Mouse (Mus musculus) G1E (cell line): ENCODE results near the gene Rmnd5a. TPM values are rescaled to one million over a fixed set of nuclear protein-coding genes. Genes with fewer than 3 reads are reported as not detected.
A peak's percentile ranks its signal among the peaks of the same experiment; 100 is the strongest.

ENCODE experiments used
- ATAC-seq: 2 replicates; pipeline ENCODE4 v1.8.0; 2016; ENCODE audit warnings: mild to moderate bottlenecking; ENCODE audit not compliant: insufficient number of reproducible peaks, poor library complexity, low FRiP score, severe bottlenecking; ENCODE audit errors: extremely low read depth
- DNase-seq: peaks from one replicate; pipeline ENCODE4 v3.0.0; 2012; ENCODE audit warnings: low spot score
- H3K27me3 ChIP-seq: 2 replicates; pipeline ENCODE4 v1.6.1; 2012; ENCODE audit warnings: mild to moderate bottlenecking, low read length, inconsistent platforms; ENCODE audit not compliant: insufficient read depth
- H3K36me3 ChIP-seq: replicated peaks from 2 replicates; pipeline ENCODE3; 2012; ENCODE audit warnings: mild to moderate bottlenecking, inconsistent platforms
- H3K4me1 ChIP-seq: 2 replicates; pipeline ENCODE4 v1.6.1; 2012; ENCODE audit warnings: low read depth, low read length, inconsistent platforms, mixed read lengths; ENCODE audit not compliant: insufficient read depth
- H3K4me3 ChIP-seq: 2 replicates; pipeline ENCODE4 v1.5.1; 2012; ENCODE audit warnings: low read depth, mild to moderate bottlenecking, inconsistent platforms, low read length, moderate library complexity, mixed read lengths
- H3K9me3 ChIP-seq: replicated peaks from 2 replicates; pipeline ENCODE4 v1.6.1; 2012; ENCODE audit warnings: inconsistent platforms
- CTCF ChIP-seq: IDR thresholded peaks from 2 replicates; pipeline ENCODE4 v1.5.1; 2012; ENCODE audit warnings: low read depth, low read length, inconsistent platforms, mixed read lengths
- GATA1 ChIP-seq: IDR thresholded peaks from 2 replicates; pipeline ENCODE4 v1.6.1; 2012; ENCODE audit warnings: borderline replicate concordance, low read length, inconsistent platforms, mixed read lengths
- GATA2 ChIP-seq: IDR thresholded peaks from 2 replicates; pipeline ENCODE4 v1.6.1; 2012; ENCODE audit warnings: low read depth, low read length, inconsistent platforms, borderline replicate concordance
- POLR2AphosphoS5 ChIP-seq: IDR thresholded peaks from 2 replicates; pipeline ENCODE4 v1.6.1; 2012; ENCODE audit warnings: low read depth, low read length, inconsistent platforms; ENCODE audit not compliant: insufficient replicate concordance
- TAL1 ChIP-seq: conservative IDR thresholded peaks from 2 replicates; pipeline ENCODE4 v1.6.1; 2012; ENCODE audit warnings: low read depth, low read length, inconsistent platforms, mixed read lengths
- polyA plus RNA-seq: library from polyadenylated mRNA; stranded (reverse); fragments of >175 nt; gene quantifications from 2 replicates; pipeline ENCODE4 v1.2.3, GENCODE M21; 2012
- total RNA-seq, 2 experiments: library from RNA; stranded (forward) in 1 of 2; stranded (reverse) in 1 of 2; fragments of 200-1000 nt in 1 of 2; fragments of >200 nt in 1 of 2; fragmentation: Nextera tagmentation in 1 of 2; gene quantifications; 2 replicates each; pipeline ENCODE4 v1.2.3; 2014 to 2017

Rmnd5a gene
- total and polyA plus RNA-seq, 3 experiments, result 7.4 to 89.4 (median 65.9) TPM

DNA sequence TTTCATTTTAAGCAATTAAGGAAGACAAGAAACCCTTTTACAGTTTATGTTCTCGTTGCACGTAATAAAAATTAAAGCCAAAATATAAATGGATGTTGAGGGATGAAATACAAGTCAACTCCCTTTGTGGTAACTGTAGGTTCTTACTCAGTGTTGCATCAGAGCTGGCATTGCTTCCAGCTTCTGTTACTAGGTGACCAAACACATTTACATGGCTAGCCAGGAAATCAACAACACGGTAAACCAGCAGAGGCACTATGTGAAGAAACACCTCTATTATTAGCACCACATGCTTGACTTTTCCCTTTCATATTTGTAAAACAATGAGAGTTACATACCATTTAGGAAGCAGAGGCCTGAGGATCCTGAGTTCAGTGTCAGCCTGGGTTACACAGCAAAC is 21.6 kb downstream of the Rmnd5a start:
- ATAC-seq, result no peak
- Histone ChIP-seq H3K36me3 (peaks cover 42% of the 10 kb centered on the region), H3K4me3 (no peak overlapping the region), H3K27me3 (no peaks in the 10 kb centered on the region), H3K4me1 (0 out of 2 replicates have a peak, but pooled peaks cover 2% of the 10 kb centered on the region), H3K9me3 (no peaks in the 10 kb centered on the region)
- TF ChIP-seq CTCF, result no peak
- TF ChIP-seq GATA2, result no peak
- TF ChIP-seq POLR2AphosphoS5, result no peak
- no peak for TF ChIP-seq TAL1
- TF ChIP-seq GATA1, result no peak
- no peak for DNase-seq

DNA sequence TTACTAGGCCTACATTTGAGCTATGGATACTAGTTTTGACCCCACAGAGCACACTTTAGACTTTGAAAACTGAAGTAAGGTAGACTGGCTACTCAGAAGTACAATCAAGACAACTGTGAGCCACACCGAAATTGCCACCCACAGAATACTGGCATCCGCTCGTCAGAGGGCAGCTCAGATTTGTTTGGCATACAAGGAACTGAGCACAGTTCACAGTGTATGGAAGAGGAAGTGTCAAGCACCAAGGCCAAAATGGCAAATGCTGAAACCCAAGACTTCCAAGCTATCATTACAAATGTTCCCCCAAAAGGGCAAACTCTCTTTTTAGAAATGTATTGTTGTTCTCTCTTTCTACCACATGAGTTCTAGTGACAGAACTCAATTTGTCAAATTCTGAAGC is 25.0 kb downstream of the Rmnd5a start:
- Histone ChIP-seq H3K27me3 (no peaks in the 10 kb centered on the region), H3K36me3 (peaks cover 41% of the 10 kb centered on the region), H3K9me3 (no peaks in the 10 kb centered on the region), H3K4me3 (no peak overlapping the region), H3K4me1 (0 out of 2 replicates have a peak, but pooled peaks cover 2% of the 10 kb centered on the region)
- ATAC-seq (no peak), DNase-seq (no peak)
- TF ChIP-seq GATA2, result no peak
- TF ChIP-seq GATA1, result no peak
- TF ChIP-seq POLR2AphosphoS5, result no peak
- TF ChIP-seq TAL1, result no peak
- TF ChIP-seq CTCF, result no peak

DNA sequence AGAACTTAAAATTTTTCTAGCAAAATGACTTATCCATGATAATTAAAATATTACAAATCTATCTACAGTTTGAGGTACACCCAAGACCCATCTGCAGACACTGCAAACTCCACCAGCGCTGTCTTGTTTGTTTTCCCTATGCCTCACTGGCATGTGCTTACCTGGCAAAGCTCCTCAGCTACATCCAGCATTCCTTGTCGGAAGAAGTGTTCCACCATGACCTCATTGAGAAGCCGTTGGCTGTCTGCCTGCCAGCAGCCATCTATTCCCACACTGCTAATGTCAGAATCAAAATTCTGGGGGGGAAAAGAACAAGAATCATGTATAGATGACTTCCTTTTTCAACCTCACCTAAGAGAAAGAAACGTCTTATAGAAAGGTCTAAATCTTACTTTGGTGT is 25.8 kb downstream of the Rmnd5a start:
- H3K27me3 ChIP-seq, result no peaks in the 10 kb centered on the region
- H3K4me3 ChIP-seq, result no peak overlapping the region
- no peaks in the 10 kb centered on the region for H3K9me3 ChIP-seq
- peaks cover 5% of the 10 kb centered on the region; the same call in 1 of the 2 replicates for H3K4me1 ChIP-seq
- peaks cover 40% of the 10 kb centered on the region for H3K36me3 ChIP-seq
- DNase-seq, result no peak
- no peak for TF ChIP-seq GATA2
- ATAC-seq, result no peak

DNA sequence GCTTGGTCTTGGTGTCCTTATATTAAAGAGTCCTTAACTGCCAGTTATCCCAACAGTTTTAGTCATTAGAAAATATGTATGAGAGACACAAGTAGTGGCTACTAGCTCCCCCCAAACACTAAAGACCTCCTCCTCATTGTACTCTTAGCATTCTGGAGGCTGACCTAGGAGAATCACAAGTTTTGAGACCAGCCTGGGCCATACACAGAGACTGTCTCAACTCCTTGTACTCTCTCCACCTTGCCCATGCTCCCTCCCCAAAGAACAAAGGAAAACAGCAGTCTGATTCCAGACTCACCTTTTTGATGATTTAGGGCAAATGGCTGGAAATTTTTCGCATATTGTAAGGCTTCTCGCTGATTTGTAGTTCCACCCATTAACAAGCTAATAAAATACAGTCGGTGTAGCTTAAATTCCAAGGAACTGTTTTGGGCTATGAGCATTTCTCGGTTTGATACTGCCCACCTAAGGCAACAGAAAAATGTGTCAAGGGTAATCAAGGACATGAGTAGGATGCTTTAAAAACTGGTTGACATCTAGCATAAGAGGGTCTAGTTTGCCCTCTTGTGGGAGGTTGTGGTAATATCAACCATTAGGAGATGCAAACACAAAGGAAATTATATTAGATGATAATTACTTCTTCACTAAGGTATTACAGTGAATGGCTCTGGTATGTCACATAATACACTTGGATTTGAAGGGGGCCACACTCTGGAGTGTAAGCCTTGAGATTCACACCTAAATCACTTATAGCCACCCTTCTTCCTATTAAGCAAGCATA is 41.4 kb downstream of the Rmnd5a start:
- Histone ChIP-seq H3K4me3 (no peak overlapping the region), H3K4me1 (no peaks in the 10 kb centered on the region), H3K27me3 (no peaks in the 10 kb centered on the region), H3K36me3 (peaks cover 52% of the 10 kb centered on the region), H3K9me3 (no peaks in the 10 kb centered on the region)
- TF ChIP-seq CTCF (peak; percentile 19; the same call in 1 of the 2 replicates), GATA2 (no peak)
- DNase-seq, result peak; percentile 2
- ATAC-seq, result no peak

DNA sequence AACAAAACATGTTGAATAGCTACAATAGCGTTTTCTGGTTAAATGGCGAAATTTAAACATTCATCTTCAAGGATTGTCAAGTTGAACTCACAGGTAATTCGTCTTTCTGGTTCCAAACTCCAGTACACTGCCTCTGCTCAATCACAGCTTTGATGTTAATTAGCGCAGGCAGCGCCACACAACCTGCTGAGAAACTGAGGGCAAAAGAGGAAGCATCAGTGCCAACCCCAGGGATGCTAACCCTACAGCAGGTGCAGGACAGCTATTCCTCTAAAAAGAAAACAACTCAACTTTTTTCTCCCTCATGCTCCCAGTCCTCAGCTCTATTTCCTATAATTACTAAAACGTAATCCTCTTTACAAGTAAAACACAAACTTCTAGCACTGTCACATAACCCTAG is 43.7 kb downstream of the Rmnd5a start:
- H3K36me3 ChIP-seq, result peaks cover 69% of the 10 kb centered on the region
- no peak overlapping the region for H3K4me3 ChIP-seq
- no peak for ATAC-seq
- no peaks in the 10 kb centered on the region for H3K9me3 ChIP-seq
- DNase-seq, result no peak
- H3K4me1 ChIP-seq, result no peaks in the 10 kb centered on the region
- TF ChIP-seq TAL1 (no peak), POLR2AphosphoS5 (no peak), GATA2 (no peak), GATA1 (no peak), CTCF (no peak)
- H3K27me3 ChIP-seq, result no peaks in the 10 kb centered on the region

DNA sequence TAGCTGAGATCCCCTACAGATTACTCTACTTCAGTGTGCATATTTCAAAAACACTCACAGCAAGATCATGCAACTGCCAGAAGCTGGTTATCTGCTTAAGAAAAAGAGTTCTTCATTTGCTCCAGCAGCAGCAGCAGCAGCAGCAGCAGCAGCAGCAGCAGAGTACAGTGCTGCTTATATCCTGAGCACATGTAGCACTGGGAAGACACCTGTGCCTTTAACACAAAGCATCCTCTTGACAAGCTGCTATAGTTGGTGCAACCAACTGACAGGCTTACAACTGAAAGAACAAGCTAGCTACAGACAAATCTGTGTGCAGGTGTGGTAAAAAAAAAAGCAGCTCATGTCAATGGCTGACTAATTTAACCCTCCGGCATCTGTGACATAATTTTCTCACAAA is 44.4 kb downstream of the Rmnd5a start:
- Histone ChIP-seq H3K27me3 (no peaks in the 10 kb centered on the region), H3K36me3 (peaks cover 73% of the 10 kb centered on the region), H3K9me3 (no peaks in the 10 kb centered on the region), H3K4me1 (no peaks in the 10 kb centered on the region), H3K4me3 (no peak overlapping the region)
- no peak for DNase-seq
- ATAC-seq, result no peak
- TF ChIP-seq GATA2, result no peak
- no peak for TF ChIP-seq CTCF

DNA sequence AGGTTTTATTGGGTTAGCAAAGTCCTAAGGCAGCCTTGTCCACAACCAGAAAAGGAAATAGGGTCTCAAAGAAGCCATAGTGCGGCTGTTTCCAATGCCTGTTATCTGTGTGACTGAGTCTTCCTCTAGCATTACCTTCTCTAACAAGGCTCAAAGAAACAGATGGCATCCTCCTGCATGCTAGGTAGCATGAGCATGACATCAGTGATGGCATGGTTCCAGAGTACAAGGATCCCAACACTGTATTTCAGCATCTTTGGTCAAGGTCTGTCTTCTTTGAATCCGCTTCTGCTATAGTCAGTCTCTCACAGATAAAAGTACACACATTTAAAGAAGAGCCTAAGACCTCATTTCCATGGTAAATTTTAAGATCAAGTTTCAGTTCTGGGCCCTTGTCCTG is 49.9 kb downstream of the Rmnd5a start:
- ATAC-seq, result no peak

More for the DNA sequence above, 49.9 kb downstream of the Rmnd5a start:
- H3K9me3 ChIP-seq, result no peaks in the 10 kb centered on the region
- H3K4me3 ChIP-seq, result no peak overlapping the region
- DNase-seq, result no peak
- no peaks in the 10 kb centered on the region for H3K4me1 ChIP-seq
- H3K36me3 ChIP-seq, result peaks cover 55% of the 10 kb centered on the region
- TF ChIP-seq CTCF (no peak), GATA1 (no peak), TAL1 (no peak), POLR2AphosphoS5 (no peak), GATA2 (no peak)
- no peaks in the 10 kb centered on the region for H3K27me3 ChIP-seq
